Mouse (Mus musculus): ENCODE measurements around the gene Ezh2.

The Ezh2 gene

DNA sequence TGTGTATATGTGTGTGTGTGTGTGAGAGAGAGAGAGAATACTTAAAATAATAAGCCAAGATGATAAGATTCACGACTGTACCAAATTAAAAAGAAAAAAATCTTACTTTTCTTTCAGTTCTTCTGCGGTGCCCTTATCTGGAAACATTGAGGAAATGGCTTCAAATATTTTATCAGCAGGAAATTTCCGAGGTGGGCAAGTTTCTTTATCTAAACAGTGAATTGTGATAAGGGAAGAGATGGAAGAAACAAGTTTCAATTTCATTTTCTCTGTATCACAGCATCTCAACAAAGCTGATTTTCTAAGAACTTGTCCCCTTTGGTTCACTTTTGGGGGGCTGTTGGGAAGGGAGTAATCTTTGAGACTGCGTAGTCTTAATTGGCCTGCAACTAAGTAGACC, 42.9 kb downstream of the Ezh2 start:
- CTCF ChIA-PET = no interaction called here

DNA sequence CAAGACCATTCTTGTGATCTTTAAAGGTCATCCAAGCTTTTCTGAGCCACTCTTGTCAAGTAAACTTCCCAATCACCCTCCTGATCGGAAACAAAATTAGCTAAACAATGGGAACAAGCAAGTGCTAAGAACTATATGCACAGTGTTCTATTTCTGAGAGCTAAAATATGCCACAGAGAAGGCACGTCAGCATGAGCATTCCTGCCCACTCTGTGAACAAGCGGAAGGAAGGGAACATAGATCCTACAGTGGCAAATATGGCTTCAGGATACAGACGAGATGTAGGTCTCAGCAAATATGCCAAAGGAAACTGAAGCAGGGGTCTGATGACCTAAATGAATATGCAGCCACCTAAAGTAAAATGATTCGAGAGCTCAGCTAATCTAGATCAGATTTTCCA, 59.8 kb downstream of the Ezh2 start:
- CTCF ChIA-PET = no interaction called here

DNA sequence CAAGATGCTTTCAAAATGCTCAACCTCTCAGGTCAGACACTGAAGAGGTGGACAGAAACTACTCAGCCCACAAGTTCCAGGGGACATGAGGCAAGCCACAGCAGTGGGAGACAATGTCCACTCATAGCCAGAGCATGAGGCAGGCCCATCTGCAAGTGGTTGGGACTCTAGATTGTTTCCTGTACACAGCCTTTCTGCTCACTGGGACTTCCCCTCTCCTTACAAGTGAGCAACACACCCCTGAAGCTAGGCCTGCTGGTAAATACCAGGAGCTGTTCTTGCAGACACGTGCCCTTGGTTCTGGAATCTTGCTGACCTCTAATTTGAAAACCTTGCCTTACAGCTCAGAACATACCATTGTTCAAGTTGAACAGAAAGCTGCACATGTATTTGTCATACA, 62.6 kb downstream of the Ezh2 start:
- CTCF ChIA-PET = no interaction called here

DNA sequence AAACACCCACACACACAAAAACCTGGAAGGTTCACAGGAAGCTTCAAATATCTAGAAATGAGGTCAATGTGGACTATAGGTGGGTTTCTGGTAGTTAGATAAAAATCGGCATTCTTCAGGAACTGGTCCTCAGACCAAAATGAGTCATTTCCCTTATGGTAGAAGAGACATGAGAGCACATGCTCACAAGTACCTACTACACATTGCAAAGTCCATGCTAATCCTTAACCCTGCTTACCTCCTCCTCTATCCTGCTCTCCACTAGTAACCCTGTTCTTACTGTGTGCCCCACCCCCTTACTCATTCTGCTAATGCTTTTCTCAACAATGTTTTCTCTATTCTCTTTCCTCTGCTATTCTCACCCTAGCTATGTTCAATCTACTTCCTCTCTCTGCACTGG, 67.5 kb downstream of the Ezh2 start:
- CTCF ChIA-PET = interaction anchor here (0.6 kb wide), 1 partner anchor 15 kb away, joined by 4 read pairs; no protein-coding TSS in a partner anchor

DNA sequence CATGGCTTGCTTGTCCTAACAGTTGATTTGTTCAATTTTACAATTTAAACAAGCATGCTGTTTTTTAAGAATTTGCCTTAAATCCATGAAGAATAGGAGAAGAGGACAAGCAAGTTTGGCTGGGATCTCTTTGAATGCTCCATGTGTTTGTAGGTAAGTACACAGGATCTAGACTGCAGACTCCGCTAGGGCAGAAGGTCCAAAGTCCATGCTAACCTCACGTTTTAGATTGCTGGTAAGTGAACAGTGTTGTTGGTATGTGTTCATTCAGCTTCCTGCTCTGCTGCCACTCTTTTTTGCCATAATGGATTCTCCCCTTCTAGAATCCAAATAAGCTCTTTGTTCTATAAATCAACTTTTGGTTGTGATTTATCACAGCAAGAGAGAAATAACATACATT, 68.0 kb downstream of the Ezh2 start:
- CTCF ChIA-PET = no interaction called here

DNA sequence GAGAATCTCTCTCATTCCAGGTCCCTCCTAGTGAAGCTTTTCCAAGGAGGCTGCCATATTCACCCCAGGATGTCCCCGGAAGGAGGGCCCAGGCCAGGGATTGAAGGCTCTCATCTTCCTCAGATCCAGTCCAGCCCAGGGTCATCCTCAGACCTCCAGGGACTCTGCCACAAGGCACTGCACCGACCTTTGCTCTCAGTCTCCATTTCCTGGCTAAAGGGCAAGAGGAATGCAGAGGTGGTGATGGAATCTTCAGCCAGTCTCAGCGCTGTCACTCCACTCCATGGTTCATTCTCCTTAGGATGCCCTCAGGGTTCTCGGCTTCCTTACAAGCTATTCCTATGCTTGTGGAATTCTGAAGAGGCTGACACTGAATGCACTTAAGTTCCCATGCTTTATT, 68.7 kb downstream of the Ezh2 start:
- CTCF ChIA-PET = no interaction called here

DNA sequence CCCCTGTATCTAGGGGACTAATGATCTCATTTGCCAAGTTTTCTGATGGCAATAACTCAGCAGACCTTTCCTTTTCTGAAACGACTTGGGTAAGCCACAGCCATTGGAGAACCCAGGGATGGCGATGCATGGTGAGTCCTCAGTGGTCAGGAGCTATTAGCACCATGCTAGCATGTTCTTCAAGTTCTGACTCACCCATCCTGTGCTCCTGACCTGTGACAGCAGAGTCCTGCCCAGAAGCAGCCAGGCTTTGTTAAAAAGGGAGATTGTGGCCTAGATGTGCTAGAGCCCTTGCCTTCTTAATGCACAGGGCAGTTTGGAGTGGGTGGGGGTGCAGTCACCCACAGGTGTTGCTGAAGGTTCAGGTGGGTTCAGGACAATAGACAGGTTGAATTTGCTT, 70.1 kb downstream of the Ezh2 start:
- CTCF ChIA-PET = no interaction called here

DNA sequence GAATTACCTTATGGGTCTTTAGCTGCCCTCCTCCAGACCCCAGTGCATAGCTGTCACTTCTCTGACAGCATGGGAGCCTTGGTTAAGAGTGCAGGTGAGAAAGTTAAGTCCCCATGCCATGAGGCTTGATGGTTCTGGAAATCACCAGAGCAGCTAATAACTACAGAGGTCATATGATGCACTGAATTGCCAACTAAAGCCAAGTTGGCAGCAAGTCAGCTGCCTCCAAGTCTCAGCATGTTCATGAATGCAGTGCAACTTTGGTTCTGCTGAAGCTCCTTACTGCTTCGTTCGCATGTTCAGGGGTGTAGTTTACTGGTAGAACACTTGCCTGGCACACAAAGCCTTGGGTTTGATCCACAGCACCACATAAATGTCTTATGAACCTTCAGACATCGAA, 72.7 kb downstream of the Ezh2 start:
- CTCF ChIA-PET = no interaction called here

DNA sequence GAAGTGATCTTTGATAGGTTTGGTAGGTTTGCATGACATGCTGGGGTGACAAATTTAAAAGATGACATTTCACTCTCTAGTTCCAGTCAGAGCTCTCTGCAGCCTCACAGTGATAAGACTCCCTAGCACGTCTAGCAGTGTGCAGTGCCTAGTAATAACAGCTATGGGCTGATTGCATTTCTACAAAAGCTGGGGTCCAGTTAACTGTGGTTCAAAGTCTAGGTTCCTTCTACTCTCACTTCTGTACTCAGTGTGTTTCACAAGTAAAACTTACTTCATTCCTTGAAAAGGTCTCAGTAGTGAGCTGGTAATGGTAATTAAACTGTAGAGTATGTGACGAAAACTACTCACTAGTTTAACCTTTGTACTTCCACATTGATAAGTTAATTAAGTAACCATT, 75.1 kb downstream of the Ezh2 start:
- CTCF ChIA-PET = no interaction called here

DNA sequence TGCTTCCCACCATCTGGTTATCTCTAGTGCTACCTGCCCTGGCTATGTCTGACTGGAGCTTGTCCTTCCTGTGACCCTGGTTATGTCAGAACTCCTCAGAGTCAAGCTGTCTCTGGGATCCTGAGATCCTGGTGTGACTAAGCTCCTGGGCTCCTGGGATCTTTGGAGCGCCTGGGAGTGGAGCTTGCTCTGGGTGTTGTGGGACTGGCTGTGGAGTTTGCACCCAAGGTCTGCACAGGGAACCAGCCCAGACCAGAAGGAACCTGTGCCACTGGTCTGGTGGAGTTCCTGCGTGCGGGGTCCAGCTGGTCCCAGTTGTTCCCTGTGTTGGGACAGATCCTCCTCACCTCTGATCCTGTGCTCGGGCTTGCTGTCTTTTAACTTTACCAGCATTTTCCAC, 100.6 kb downstream of the Ezh2 start:
- CTCF ChIA-PET = interaction anchor here (0.6 kb wide), 1 partner anchor 420 kb away, joined by 9 read pairs; no protein-coding TSS in a partner anchor

DNA sequence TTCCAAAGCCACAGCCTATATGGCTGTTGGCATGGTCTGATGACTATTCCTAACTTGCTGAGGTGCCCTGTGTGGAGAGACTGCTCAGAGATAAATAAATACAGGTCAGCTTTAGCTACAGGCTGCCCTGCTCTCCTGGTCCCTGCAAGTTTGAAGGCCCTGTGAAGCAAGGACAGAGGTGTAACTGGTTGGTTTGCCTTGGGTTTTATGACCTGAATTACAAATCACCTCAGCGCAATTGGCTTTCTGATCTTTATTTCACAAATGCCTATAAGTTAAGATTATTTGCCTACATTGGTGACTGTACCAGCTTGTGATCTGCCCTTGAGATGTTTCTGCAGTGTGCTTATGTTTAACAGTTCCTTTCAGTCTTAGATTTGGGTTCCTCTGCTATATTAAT, 113.1 kb downstream of the Ezh2 start:
- CTCF ChIA-PET = no interaction called here

Measured in spleen, embryonic (tissue).